Mouse (Mus musculus) thymus, adult 2 months (tissue): ENCODE measurements around the gene Tmem199.

Experiments used
- CTCF ChIP-seq: fragments of 200-500 bp; IDR thresholded peaks from 2 replicates; pipeline ENCODE4 v1.5.1; 2012; ENCODE audit warnings: mild to moderate bottlenecking, control low read depth, low read length, moderate library complexity, borderline replicate concordance; ENCODE audit not compliant: control insufficient read depth, poor library complexity, insufficient read depth; ENCODE audit errors: extremely low read depth
- POLR2A ChIP-seq: fragments of 200-500 bp; IDR thresholded peaks from 2 replicates; pipeline ENCODE4 v1.6.1; 2012; ENCODE audit warnings: mild to moderate bottlenecking, low read length, control low read depth, moderate library complexity; ENCODE audit not compliant: control insufficient read depth, poor library complexity, insufficient read depth; ENCODE audit errors: extremely low read depth

DNA sequence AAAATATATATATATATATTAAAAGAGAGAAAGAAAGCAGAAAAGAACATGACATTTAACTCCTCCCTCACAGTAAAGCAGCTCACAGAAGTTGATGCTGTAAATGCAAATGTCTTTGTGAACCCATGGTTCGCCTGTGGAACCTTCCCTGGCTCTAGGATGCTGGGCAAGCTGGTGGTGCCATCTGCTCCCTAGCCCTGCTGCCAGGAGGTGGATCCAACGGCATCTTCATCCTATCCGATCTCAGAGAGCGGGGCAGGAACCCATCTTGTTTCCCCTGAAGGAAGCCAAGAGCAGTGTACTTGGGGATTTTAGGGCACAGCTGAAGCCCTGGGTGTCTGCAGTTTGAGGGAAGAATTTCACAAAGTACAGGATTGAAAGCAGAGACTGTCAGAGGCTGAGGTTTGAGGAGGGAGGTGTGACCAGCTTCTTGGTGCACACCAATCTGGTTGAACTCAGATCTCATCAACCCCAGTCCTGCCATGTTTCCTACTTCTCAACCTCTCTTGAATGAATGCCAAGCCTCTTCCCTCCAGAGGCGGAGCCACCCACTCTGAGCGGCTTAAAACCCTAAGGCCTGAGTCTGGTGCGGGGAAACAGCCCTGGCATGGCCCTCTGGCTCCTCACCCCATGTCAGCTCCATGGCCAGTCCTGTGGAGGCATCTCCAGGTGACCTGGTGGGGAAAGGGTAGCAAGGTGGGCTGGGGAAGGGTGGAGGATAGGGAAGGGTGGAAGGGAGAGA lies 8.9 kb downstream of the Tmem199 start, which contains the start of gene Sebox:
- no peak for TF ChIP-seq CTCF
- no peak for TF ChIP-seq POLR2A
